Mouse (Mus musculus) liver, embryonic 15.5 days (tissue): Measurements from ENCODE around the gene Kif16b. TPM values are rescaled to one million over a fixed set of nuclear protein-coding genes. Genes with fewer than 3 reads are reported as not detected.

Experiments used
- ATAC-seq: fragments of 200-750 bp; cut with Nextera tagmentation; 2 replicates; pipeline ENCODE4 v1.8.0; 2017; ENCODE audit warnings: moderate number of reproducible peaks, mild to moderate bottlenecking, moderate library complexity; ENCODE audit not compliant: insufficient read depth
- H3K27ac ChIP-seq: fragments of 300-500 bp; sonication (generic); replicated peaks from 2 replicates; pipeline ENCODE4 v1.5.1; 2015; ENCODE audit warnings: mild to moderate bottlenecking, inconsistent platforms
- H3K27me3 ChIP-seq: fragments of 300-500 bp; sonication (generic); 2 replicates; pipeline ENCODE4 v1.6.1; 2015; ENCODE audit warnings: mild to moderate bottlenecking, inconsistent platforms
- H3K36me3 ChIP-seq: fragments of 300-500 bp; sonication (generic); replicated peaks from 2 replicates; pipeline ENCODE4 v1.6.1; 2015; ENCODE audit warnings: moderate library complexity, mild to moderate bottlenecking, inconsistent platforms
- H3K4me1 ChIP-seq: fragments of 300-500 bp; sonication (generic); replicated peaks from 2 replicates; pipeline ENCODE4 v1.6.1; 2015; ENCODE audit warnings: inconsistent platforms
- H3K4me2 ChIP-seq: fragments of 300-500 bp; sonication (generic); 2 replicates; pipeline ENCODE4 v1.6.1; 2015; ENCODE audit warnings: moderate library complexity, mild to moderate bottlenecking, inconsistent platforms
- H3K4me3 ChIP-seq: fragments of 300-500 bp; sonication (generic); replicated peaks from 2 replicates; pipeline ENCODE4 v1.5.1; 2015; ENCODE audit warnings: mild to moderate bottlenecking, inconsistent platforms
- H3K9ac ChIP-seq: fragments of 300-500 bp; sonication (generic); 2 replicates; pipeline ENCODE4 v1.6.1; 2015; ENCODE audit warnings: moderate library complexity, mild to moderate bottlenecking, inconsistent platforms
- H3K9me3 ChIP-seq: fragments of 300-500 bp; sonication (generic); replicated peaks from 2 replicates; pipeline ENCODE4 v1.6.1; 2016; ENCODE audit warnings: inconsistent platforms
- WGBS: fragments of 180-500 bp; shearing (Covaris S2); methylation state at CpG from one replicate; pipeline ENCODE4 v1.1.7; 2015; ENCODE audit warnings: mixed read lengths; ENCODE audit not compliant: insufficient replicate concordance; 5-methylcytosine and 5-hydroxymethylcytosine counted together
- polyA plus RNA-seq: library from polyadenylated mRNA; unstranded; fragments of >200 nt; fragmentation: Nextera tagmentation; extraction: Ambion mirVana; gene quantifications from 2 replicates; pipeline ENCODE4 v1.2.1, GENCODE M21; 2015

Gene Kif16b
- polyA plus RNA-seq, 1 experiment from 2014 or later, result 3.5 TPM

DNA sequence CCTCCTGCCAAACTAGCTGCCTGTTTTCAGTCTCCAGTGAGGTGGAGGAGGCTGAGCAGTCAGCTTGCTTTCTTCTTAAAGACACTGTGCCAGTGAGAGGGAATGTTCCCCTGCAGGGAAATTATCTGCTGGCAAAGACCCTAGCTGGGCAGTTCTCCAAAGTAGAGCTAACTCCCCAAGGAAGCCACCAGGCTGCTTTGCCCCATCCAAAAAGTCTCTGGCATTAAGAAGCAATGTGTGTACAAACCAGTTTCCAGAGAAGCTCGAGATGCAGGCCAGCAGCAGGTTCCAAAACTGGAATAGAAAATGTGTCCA lies 169.6 kb downstream of the Kif16b start:
- WGBS, result 38% methylated on average over 1 of the region's 1 CpGs
- Histone ChIP-seq H3K4me1 (no peaks in the 10 kb centered on the region), H3K27me3 (no peaks in the 10 kb centered on the region), H3K9ac (no peak overlapping the region), H3K27ac (no peak overlapping the region), H3K36me3 (no peaks in the 10 kb centered on the region), H3K4me3 (no peak overlapping the region), H3K9me3 (no peaks in the 10 kb centered on the region), H3K4me2 (no peak overlapping the region)
- no peak for ATAC-seq

DNA sequence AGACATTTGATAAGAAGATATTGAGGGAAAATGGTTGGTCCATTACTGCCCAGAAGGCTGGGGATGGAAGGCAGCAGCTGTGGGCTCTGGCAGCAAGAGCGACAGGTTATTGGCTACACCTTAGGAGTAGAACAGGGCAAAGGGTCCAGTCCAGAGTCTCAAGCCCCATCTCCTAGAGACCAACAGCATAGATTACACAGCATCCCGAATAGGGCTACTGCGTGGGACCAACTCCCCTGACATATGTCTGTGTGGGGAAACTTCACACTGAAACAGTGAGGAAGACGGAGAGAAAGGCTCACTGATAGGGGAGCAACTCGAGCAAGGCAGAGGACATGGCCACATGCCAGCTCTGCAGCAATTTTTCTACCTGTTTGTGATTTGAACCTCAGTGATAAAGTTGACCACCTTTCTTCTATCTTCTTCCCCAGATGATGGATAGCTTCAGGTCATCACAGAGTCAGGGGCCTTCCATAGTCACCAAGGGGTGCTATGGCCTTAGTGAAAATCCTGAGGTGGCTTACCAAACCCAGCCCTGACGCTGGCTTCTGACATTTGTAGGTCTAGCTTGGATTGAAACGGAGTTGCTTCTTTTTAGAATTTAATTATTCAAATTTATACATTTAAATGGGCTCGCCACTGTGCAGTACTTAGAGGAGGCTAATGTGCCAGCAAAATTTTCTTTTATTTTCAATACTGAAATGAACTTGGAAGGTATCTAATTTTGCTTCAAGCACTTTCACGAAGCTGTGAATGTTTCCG lies 170.1 kb downstream of the Kif16b start:
- Histone ChIP-seq H3K4me1 (no peaks in the 10 kb centered on the region), H3K4me3 (no peak overlapping the region), H3K4me2 (no peak overlapping the region), H3K27ac (no peak overlapping the region), H3K9ac (no peak overlapping the region), H3K27me3 (no peaks in the 10 kb centered on the region), H3K9me3 (no peaks in the 10 kb centered on the region), H3K36me3 (no peaks in the 10 kb centered on the region)
- 67% methylated on average over 10 of the region's 10 CpGs for WGBS
- ATAC-seq, result no peak

DNA sequence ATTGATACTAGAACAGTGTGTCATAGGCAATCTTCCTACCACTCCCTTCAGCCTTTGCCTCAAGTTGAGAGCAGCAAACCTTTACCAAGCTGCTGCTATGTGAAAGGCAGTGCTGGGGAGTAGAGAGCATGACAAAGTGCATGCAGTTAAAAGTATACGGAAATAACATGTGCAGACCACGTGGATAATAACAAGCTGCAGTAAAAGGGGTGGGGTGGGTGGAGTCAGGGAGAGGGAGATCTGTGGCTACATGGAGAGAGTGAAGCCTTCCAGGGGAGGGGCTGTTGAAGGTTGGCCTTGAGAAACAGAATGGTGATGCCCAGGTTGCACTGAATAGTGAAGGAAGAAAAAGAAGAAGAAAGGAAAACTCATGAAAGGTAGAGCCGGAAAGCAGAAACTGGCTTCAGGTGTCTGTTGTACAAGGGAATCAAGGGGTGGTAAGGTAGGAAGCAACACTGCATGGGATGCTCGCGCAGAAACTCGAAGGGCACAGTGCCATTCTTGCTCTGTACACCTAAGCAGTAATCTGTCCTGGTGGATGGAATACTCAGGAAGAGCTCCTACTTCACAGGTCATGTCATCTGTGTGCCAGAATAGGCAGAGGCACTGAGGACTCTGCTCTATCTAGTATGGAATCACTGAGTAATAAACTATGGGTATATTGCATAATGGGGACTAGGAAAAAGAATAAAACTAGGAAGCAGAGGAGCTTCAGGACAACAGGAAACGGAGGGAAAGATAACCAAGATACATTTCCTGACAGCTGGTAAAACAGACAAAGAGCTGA lies 176.9 kb downstream of the Kif16b start:
- Histone ChIP-seq H3K27ac (no peak overlapping the region), H3K4me3 (no peak overlapping the region), H3K36me3 (no peaks in the 10 kb centered on the region), H3K4me1 (no peaks in the 10 kb centered on the region), H3K9ac (no peak overlapping the region), H3K27me3 (no peaks in the 10 kb centered on the region), H3K4me2 (no peak overlapping the region), H3K9me3 (no peaks in the 10 kb centered on the region)
- 56% methylated on average over 7 of the region's 7 CpGs for WGBS
- no peak for ATAC-seq

DNA sequence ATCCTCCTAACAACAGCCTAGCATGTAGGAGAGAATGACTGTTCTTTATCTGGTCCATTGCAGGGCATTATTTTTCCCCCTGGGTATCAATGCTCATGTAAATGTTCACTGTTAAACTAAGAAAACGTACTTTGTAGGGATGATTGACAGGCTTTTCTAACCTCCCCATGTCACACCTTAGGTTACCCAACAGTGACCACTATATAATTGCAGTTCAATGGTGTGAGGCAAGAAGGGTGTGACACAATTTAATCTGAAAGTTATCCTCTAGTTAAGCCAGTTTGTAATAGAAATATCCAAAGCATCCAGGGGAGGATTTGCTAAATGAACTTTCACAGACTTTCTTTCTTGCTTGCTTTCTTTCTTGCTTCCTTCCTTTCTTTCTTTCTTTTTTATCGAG lies 181.2 kb downstream of the Kif16b start:
- Histone ChIP-seq H3K4me2 (no peak overlapping the region), H3K27ac (no peak overlapping the region), H3K9ac (no peak overlapping the region), H3K27me3 (no peaks in the 10 kb centered on the region), H3K4me3 (no peak overlapping the region), H3K9me3 (no peaks in the 10 kb centered on the region), H3K36me3 (no peaks in the 10 kb centered on the region), H3K4me1 (no peaks in the 10 kb centered on the region)
- 58% methylated on average over 2 of the region's 2 CpGs for WGBS
- ATAC-seq, result no peak

DNA sequence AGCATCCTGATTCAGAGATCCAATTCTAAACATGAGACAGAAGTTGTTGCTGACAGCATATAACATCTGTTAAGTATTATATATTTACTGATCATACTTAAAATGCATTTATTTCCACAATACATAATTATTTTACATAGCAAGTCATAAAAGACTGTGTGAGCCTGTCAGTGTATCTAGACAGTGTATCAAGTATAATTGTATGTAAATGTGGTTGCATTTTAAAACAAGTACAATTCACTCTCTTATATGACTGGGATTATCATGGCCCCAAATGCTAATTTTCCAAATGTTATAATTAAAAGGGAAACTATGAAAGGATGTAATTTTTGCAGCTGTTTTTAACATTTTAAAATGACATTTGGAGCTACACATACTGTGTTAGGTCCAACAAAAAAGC lies 182.3 kb downstream of the Kif16b start:
- H3K27me3 ChIP-seq, result no peaks in the 10 kb centered on the region
- no peak overlapping the region for H3K9ac ChIP-seq
- H3K9me3 ChIP-seq, result no peaks in the 10 kb centered on the region
- H3K4me2 ChIP-seq, result no peak overlapping the region
- no peak for ATAC-seq
- H3K4me1 ChIP-seq, result no peaks in the 10 kb centered on the region
- H3K27ac ChIP-seq, result no peak overlapping the region
- no peaks in the 10 kb centered on the region for H3K36me3 ChIP-seq
- no peak overlapping the region for H3K4me3 ChIP-seq

DNA sequence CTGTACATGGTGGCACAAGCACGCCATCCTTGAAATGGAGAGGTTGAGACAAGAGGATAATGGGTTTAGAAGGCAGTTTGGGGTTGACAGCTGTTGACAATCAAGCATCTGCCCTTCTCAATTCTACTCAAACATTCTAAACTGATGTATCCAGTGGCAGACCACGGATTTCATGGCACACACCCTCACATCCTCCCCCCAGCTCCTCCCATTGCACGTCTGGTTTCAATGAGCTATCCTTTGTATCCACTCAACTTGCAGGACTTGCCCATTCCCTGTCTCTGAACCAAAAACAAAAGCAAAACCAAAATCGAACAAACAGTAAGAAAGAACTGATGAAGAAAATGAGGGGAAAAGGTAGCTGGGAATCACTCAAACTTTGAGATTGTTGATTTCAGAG lies 183.7 kb downstream of the Kif16b start:
- no peak overlapping the region for H3K4me2 ChIP-seq
- no peak overlapping the region for H3K27ac ChIP-seq
- no peaks in the 10 kb centered on the region for H3K9me3 ChIP-seq
- no peaks in the 10 kb centered on the region for H3K36me3 ChIP-seq
- H3K4me1 ChIP-seq, result no peaks in the 10 kb centered on the region
- no peak overlapping the region for H3K9ac ChIP-seq
- H3K4me3 ChIP-seq, result no peak overlapping the region
- no peaks in the 10 kb centered on the region for H3K27me3 ChIP-seq
- 65% methylated on average over 4 of the region's 4 CpGs for WGBS
- no peak for ATAC-seq

DNA sequence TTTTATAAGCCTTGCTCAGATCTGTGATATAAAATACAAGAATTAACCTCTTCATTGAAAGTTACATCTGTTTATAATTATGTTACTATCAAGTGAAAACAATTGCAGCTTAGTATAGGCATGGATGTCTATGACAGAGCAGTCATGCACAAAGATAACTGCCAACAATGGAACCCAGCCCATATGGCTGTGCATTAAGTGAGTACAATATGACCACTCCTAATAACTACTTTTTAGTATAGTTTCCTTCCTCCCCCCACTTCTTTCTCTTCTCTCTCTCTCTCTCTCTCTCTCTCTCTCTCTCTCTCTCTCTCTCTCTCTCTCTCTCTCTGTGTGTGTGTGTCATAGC lies 185.4 kb downstream of the Kif16b start:
- H3K36me3 ChIP-seq, result no peaks in the 10 kb centered on the region
- no peak overlapping the region for H3K27ac ChIP-seq
- ATAC-seq, result no peak
- no peaks in the 10 kb centered on the region for H3K27me3 ChIP-seq
- no peaks in the 10 kb centered on the region for H3K4me1 ChIP-seq
- no peaks in the 10 kb centered on the region for H3K9me3 ChIP-seq
- no peak overlapping the region for H3K4me2 ChIP-seq
- H3K9ac ChIP-seq, result no peak overlapping the region
- no peak overlapping the region for H3K4me3 ChIP-seq

DNA sequence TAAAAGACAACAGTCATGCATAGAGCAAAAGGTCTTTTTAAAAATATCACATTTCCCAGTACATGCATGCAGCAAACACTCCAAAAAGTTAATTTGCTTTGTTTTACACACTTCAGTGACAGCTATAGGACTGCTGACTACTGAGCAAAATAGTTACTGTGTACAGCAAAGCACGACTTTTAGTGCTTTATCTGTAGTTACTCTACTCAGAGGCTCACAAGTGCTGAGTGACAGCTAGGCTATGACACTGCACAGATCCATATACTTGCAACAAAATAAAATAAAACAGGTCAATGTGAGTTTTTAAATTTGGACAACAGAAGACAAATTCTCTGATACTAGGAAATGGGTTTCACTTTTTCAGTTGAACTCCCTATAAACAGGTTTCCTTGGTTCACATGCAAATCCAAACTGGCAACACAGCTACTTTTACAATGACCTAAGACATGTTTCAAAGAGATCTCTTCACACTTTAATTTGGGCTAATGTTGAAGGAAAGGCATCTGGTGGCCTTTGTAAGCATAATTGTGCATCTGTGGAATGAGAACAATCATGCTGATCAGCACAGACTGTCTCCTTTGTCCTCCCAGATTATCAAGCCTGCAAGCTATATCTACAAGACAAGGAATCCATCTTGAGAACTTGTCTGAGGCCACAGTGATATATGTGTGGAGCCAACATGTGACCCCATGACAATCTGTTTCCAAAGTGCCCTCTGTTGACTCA lies 186.0 kb downstream of the Kif16b start:
- Histone ChIP-seq H3K4me1 (no peaks in the 10 kb centered on the region), H3K9ac (no peak overlapping the region), H3K27ac (no peak overlapping the region), H3K27me3 (no peaks in the 10 kb centered on the region), H3K9me3 (no peaks in the 10 kb centered on the region), H3K4me3 (no peak overlapping the region), H3K4me2 (no peak overlapping the region), H3K36me3 (no peaks in the 10 kb centered on the region)
- 36% methylated on average over 1 of the region's 1 CpGs for WGBS
- no peak for ATAC-seq

DNA sequence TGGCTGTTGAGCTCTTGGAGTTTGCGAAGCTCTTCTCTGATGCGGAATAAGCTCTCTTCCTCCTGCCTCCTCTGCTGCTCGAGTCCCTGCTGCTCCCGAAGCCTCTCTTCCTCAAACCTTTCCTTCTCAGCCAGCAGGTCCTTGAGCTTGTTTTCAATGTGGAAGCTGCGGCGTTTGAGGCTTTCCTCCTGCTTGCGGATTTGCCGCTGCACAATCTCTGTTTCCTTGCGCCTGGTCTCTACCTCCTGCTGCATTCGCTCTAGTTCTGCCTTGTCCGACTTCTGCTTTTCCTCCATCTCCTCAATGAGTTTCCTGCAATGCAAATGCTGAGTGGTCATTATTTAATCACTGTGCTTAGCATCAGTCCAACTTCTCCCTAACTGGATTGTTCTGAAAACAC lies 188.6 kb downstream of the Kif16b start:
- Histone ChIP-seq H3K36me3 (no peaks in the 10 kb centered on the region), H3K9me3 (no peaks in the 10 kb centered on the region), H3K4me2 (no peak overlapping the region), H3K4me1 (no peaks in the 10 kb centered on the region), H3K4me3 (no peak overlapping the region), H3K27me3 (no peaks in the 10 kb centered on the region), H3K9ac (no peak overlapping the region), H3K27ac (no peak overlapping the region)
- ATAC-seq, result no peak
- 65% methylated on average over 11 of the region's 11 CpGs for WGBS

DNA sequence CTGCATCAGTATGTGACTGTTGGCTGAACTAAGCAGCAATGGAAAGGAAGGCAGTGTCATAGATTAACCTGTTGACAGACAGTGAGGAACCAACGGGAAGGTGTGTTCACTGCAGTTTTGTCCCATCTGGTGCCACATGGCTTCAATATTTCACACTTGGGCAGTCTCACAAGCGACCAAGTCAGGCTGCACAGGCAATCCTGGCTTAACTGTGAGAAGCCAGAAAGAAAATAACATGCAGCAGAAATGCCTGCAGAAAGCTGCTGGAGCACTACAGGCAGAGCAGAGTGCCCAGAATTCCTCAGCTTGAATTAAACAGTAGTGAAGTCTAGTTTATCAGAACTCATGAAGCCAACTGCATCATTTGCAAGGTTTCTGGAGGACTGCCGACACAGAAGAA lies 192.0 kb downstream of the Kif16b start:
- ATAC-seq, result no peak
- no peaks in the 10 kb centered on the region for H3K9me3 ChIP-seq
- H3K4me2 ChIP-seq, result no peak overlapping the region
- no peak overlapping the region for H3K9ac ChIP-seq
- no peaks in the 10 kb centered on the region for H3K4me1 ChIP-seq
- no peaks in the 10 kb centered on the region for H3K36me3 ChIP-seq
- H3K27me3 ChIP-seq, result no peaks in the 10 kb centered on the region
- H3K27ac ChIP-seq, result no peak overlapping the region
- no peak overlapping the region for H3K4me3 ChIP-seq
- WGBS, result 72% methylated on average over 3 of the region's 3 CpGs

DNA sequence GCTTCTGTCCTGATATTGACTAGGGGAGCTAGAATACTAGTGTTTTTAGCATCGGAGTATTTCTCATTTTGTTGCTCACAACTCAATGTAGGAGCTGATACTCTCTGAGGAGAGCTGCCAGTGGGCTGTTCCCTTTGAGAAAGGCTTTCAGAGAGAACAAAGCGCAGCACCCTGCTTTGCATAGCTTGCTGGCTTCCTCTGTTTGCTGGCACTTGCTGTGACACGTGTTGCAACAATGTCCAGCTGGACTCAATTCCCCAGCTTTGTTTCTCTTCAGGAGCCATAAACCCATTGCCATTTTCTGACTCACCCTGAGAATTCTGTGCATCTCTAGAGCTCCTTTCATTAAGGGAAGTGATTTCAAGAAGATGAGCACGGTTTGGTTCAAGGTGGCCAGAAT lies 200.6 kb downstream of the Kif16b start:
- H3K27me3 ChIP-seq, result no peaks in the 10 kb centered on the region
- no peak overlapping the region for H3K27ac ChIP-seq
- H3K36me3 ChIP-seq, result no peaks in the 10 kb centered on the region
- H3K4me2 ChIP-seq, result no peak overlapping the region
- H3K4me1 ChIP-seq, result no peaks in the 10 kb centered on the region
- H3K9ac ChIP-seq, result no peak overlapping the region
- ATAC-seq, result no peak
- no peaks in the 10 kb centered on the region for H3K9me3 ChIP-seq
- 72% methylated on average over 4 of the region's 4 CpGs for WGBS
- H3K4me3 ChIP-seq, result no peak overlapping the region
